Mouse (Mus musculus) lung, embryonic 14.5 days (tissue): ENCODE results near the gene Zbtb4. TPM values are rescaled to one million over a fixed set of nuclear protein-coding genes. Genes with fewer than 3 reads are reported as not detected.

ENCODE experiments used
- ATAC-seq: fragments of 200-750 bp; cut with Nextera tagmentation; 2 replicates; pipeline ENCODE4 v1.8.0; 2017; ENCODE audit warnings: mild to moderate bottlenecking, moderate TSS enrichment, moderate library complexity; ENCODE audit not compliant: insufficient read depth
- DNase-seq: peaks from one replicate; pipeline ENCODE4 v3.0.0-alpha.2; 2015
- H3K27ac ChIP-seq: fragments of 300-500 bp; sonication (generic); 2 replicates; pipeline ENCODE4 v1.5.1; 2014; ENCODE audit warnings: low read depth, mild to moderate bottlenecking, moderate library complexity
- H3K27me3 ChIP-seq: fragments of 300-500 bp; sonication (generic); 2 replicates; pipeline ENCODE4 v1.6.1; 2014; ENCODE audit warnings: low read length, control low read depth; ENCODE audit not compliant: insufficient read depth
- H3K36me3 ChIP-seq: fragments of 300-500 bp; sonication (generic); 2 replicates; pipeline ENCODE4 v1.6.1; 2014; ENCODE audit warnings: control low read depth; ENCODE audit not compliant: insufficient read depth
- H3K4me1 ChIP-seq: fragments of 300-500 bp; sonication (generic); 2 replicates; pipeline ENCODE4 v1.6.1; 2014; ENCODE audit warnings: antibody characterized with exemption, control low read depth; ENCODE audit not compliant: insufficient read depth
- H3K4me2 ChIP-seq: fragments of 300-500 bp; sonication (generic); 2 replicates; pipeline ENCODE4 v1.6.1; 2014; ENCODE audit warnings: mild to moderate bottlenecking
- H3K4me3 ChIP-seq: fragments of 300-500 bp; sonication (generic); 2 replicates; pipeline ENCODE4 v1.5.1; 2014; ENCODE audit warnings: low read depth, low read length
- H3K9ac ChIP-seq: fragments of 300-500 bp; sonication (generic); 2 replicates; pipeline ENCODE4 v1.6.1; 2014
- H3K9me3 ChIP-seq: fragments of 300-500 bp; sonication (generic); 2 replicates; pipeline ENCODE4 v1.6.1; 2016; ENCODE audit warnings: low read depth, low read length, control low read depth
- CTCF ChIP-seq: IDR thresholded peaks from 2 replicates; pipeline ENCODE4 v1.5.1; 2016; ENCODE audit warnings: antibody characterized with exemption, low read depth
- WGBS: fragments of 180-500 bp; shearing (Covaris S2); extraction: QIAGEN DNeasy Blood & Tissue Kit; methylation state at CpG from one replicate; pipeline ENCODE4 v1.1.7; 2014; 5-methylcytosine and 5-hydroxymethylcytosine counted together
- polyA plus RNA-seq: library from polyadenylated mRNA; unstranded; fragments of >200 nt; fragmentation: Nextera tagmentation; extraction: Ambion mirVana; gene quantifications from 2 replicates; pipeline ENCODE4 v1.2.1, GENCODE M21; 2014

The Zbtb4 gene
- polyA plus RNA-seq, 1 experiment from 2014 or later = 2.5 TPM

DNA sequence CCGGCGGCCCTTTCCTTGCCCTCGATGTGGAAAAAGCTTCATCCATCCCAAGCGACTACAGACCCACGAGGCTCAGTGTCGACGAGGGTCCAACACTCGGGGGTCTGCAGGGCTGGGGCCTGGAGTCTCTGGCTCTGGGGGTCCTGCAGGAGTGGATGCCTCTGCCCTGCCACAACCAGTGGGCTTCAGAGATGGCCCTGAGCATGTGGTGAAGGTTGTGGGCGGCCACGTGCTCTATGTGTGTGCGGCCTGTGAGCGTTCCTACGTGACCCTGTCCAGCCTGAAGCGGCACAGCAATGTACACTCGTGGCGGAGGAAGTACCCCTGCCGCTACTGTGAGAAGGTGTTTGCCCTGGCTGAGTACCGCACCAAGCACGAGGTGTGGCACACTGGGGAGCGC is 10.8 kb downstream of the Zbtb4 start:
- WGBS = 76% methylated on average over 20 of the region's 20 CpGs
- H3K9me3 ChIP-seq = no peaks in the 10 kb centered on the region
- DNase-seq (no peak), ATAC-seq (no peak)
- no peaks in the 10 kb centered on the region for H3K4me1 ChIP-seq
- no peaks in the 10 kb centered on the region for H3K27me3 ChIP-seq
- no peak overlapping the region for H3K4me3 ChIP-seq
- H3K9ac ChIP-seq = no peak overlapping the region
- H3K27ac ChIP-seq = no peak overlapping the region
- no peak for TF ChIP-seq CTCF
- H3K36me3 ChIP-seq = peaks cover 10% of the 10 kb centered on the region; the same call in 1 of the 2 replicates
- H3K4me2 ChIP-seq = no peak overlapping the region

DNA sequence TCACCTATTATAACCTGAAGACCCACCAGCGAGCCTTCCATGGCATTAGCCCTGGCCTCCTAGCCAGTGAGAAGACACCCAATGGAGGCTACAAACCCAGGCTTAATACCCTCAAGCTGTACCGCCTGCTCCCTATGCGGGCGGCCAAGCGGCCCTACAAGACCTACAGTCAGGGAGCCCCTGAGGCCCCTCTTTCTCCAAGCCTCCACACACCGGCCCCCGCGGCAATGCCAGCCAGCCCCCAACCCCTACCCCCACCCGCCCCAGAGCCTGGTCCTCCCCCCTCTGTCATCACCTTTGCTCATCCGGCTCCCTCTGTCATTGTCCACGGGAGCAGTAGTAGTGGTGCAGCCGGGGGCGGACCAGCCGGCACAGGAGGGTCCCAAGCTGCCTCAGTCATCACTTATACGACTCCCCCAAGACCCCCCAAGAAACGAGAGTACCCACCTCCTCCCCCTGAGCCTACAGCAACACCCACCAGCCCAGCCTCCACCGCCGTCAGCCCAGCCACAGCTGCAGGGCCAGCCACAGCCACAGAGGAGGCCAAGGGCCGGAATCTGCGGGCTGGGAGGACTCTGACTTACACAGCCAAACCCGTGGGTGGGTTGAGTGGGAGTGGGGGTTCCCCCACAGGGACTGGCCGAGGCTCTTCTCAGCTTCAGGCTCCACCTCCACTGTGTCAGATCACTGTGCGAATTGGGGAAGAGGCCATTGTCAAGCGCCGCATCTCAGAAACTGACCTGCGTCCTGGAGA is 12.0 kb downstream of the Zbtb4 start:
- H3K4me3 ChIP-seq = no peak overlapping the region
- WGBS = 59% methylated on average over 26 of the region's 26 CpGs
- no peak overlapping the region for H3K27ac ChIP-seq
- DNase-seq = no peak
- ATAC-seq = no peak
- no peaks in the 10 kb centered on the region for H3K27me3 ChIP-seq
- no peak overlapping the region for H3K4me2 ChIP-seq
- H3K36me3 ChIP-seq = peaks cover 10% of the 10 kb centered on the region; the same call in 1 of the 2 replicates
- H3K9me3 ChIP-seq = no peaks in the 10 kb centered on the region
- H3K4me1 ChIP-seq = no peaks in the 10 kb centered on the region
- TF ChIP-seq CTCF = no peak
- H3K9ac ChIP-seq = no peak overlapping the region

GRCm38 (mm10) chr11:69778258-69778982 is 12.7 kb downstream of the Zbtb4 start:
- DNase-seq = peak; percentile 34
- no peak for ATAC-seq
- WGBS = 65% methylated on average over 23 of the region's 23 CpGs
- no peaks in the 10 kb centered on the region for H3K9me3 ChIP-seq
- no peak for TF ChIP-seq CTCF
- H3K9ac ChIP-seq = no peak overlapping the region
- no peak overlapping the region for H3K27ac ChIP-seq
- peaks cover 10% of the 10 kb centered on the region; the same call in 1 of the 2 replicates for H3K36me3 ChIP-seq
- no peaks in the 10 kb centered on the region for H3K4me1 ChIP-seq
- H3K4me2 ChIP-seq = no peak overlapping the region
- H3K27me3 ChIP-seq = no peaks in the 10 kb centered on the region
- no peak overlapping the region for H3K4me3 ChIP-seq

DNA sequence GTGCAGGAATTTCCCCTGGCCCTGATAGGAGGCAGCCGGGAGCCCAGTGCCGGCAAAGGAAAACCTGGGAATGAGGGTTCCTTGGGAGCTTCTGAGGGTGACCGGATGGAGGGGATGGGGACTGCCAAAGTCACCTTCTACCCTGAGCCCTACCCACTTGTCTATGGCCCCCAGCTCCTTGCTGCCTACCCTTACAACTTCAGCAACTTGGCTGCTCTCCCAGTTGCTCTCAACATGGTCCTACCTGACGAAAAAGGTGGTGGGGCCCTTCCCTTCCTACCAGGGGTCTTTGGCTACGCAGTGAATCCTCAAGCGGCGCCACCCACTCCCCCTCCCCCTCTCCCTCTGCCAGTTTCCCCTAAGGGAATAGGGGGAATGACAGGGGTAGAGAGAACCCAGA is 13.3 kb downstream of the Zbtb4 start:
- DNase-seq (no peak), ATAC-seq (no peak)
- peaks cover 10% of the 10 kb centered on the region; the same call in 1 of the 2 replicates for H3K36me3 ChIP-seq
- H3K4me2 ChIP-seq = no peak overlapping the region
- no peaks in the 10 kb centered on the region for H3K4me1 ChIP-seq
- H3K27ac ChIP-seq = no peak overlapping the region; the same call in 1 of the 2 replicates
- no peak overlapping the region for H3K4me3 ChIP-seq
- no peak for TF ChIP-seq CTCF
- 46% methylated on average over 7 of the region's 7 CpGs for WGBS
- H3K9me3 ChIP-seq = no peaks in the 10 kb centered on the region
- H3K9ac ChIP-seq = no peak overlapping the region
- no peaks in the 10 kb centered on the region for H3K27me3 ChIP-seq

- no peak for ATAC-seq
- Histone ChIP-seq H3K27ac (no peak overlapping the region), H3K27me3 (no peaks in the 10 kb centered on the region), H3K9me3 (no peaks in the 10 kb centered on the region), H3K4me2 (no peak overlapping the region), H3K4me1 (no peaks in the 10 kb centered on the region), H3K9ac (no peak overlapping the region), H3K4me3 (no peak overlapping the region), H3K36me3 (peaks cover 3% of the 10 kb centered on the region; the same call in 1 of the 2 replicates)
- TF ChIP-seq CTCF = no peak
- no peak for DNase-seq
- WGBS = 23% methylated on average over 4 of the region's 4 CpGs
Observed at GRCm38 (mm10) chr11:69781828-69782227, 16.1 kb downstream of the Zbtb4 start.

GRCm38 (mm10) chr11:69784793-69785272 is 19.1 kb downstream of the Zbtb4 start:
- 28% methylated on average over 15 of the region's 15 CpGs for WGBS

DNA sequence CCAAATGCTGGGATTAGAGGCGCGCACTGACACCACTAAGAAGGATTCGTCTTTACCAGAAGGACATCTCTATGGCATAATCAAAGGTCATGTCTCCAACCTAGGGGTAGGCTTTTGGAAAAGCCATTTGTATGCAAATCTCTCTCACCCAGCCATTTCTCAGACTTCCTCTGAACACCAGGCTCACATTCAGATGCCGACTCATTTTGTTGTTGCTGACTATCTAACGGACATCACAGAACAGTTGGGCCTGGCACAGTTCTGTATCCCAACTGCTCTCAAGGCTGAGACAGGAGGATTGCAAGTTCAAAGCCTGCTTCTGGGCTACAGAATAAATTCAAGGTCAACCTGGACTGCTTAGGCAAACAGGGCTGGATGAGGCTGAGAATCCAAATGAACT is 21.6 kb downstream of the Zbtb4 start:
- no peak for DNase-seq
- H3K9me3 ChIP-seq = no peaks in the 10 kb centered on the region

More at GRCm38 (mm10) chr11:69784793-69785272, 19.1 kb downstream of the Zbtb4 start:
- H3K9me3 ChIP-seq = no peaks in the 10 kb centered on the region
- no peaks in the 10 kb centered on the region for H3K36me3 ChIP-seq
- TF ChIP-seq CTCF = no peak
- peak; percentile 60; the same call in 1 of the 2 replicates for ATAC-seq
- H3K27me3 ChIP-seq = no peaks in the 10 kb centered on the region
- H3K4me1 ChIP-seq = no peaks in the 10 kb centered on the region
- peak overlapping the region; percentile 48 for H3K4me2 ChIP-seq
- no peak overlapping the region; the same call in 1 of the 2 replicates for H3K4me3 ChIP-seq
- no peak overlapping the region for H3K9ac ChIP-seq
- H3K27ac ChIP-seq = no peak overlapping the region
- peak; percentile 68 for DNase-seq

More for the DNA sequence above, 21.6 kb downstream of the Zbtb4 start:
- no peak for TF ChIP-seq CTCF
- Histone ChIP-seq H3K4me3 (no peak overlapping the region), H3K4me2 (no peak overlapping the region), H3K4me1 (no peaks in the 10 kb centered on the region), H3K9ac (no peak overlapping the region), H3K27ac (no peak overlapping the region), H3K36me3 (no peaks in the 10 kb centered on the region), H3K27me3 (no peaks in the 10 kb centered on the region)
- no peak for ATAC-seq
- 87% methylated on average over 5 of the region's 5 CpGs for WGBS
